Mouse (Mus musculus): ENCODE results near the gene Bcl3. TPM values are rescaled to one million over a fixed set of nuclear protein-coding genes. Genes with fewer than 3 reads are reported as not detected.

Gene Bcl3
- total and polyA plus RNA-seq, 3 experiments = 3.2 to 25.2 (median 15.8) TPM

DNA sequence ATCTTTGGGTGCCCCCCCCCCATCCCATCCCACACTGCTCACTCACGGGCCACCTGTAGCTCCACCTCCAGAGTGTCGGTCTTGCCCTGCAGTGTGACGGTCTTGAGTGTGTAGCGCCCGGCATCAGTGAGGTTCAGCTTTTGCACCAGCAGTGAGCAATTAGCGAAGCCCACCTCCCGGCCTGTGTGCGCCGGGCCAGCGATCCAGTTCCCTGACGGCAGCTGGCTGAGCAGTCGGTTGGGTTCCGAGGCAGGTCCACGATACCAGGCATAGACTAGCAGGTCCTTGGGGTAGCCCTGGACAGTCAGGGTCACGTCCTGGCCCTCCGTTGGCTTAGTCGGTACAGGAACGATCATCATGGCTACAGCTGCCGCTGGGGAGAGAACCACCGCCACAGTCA, 31.0 kb upstream of the Bcl3 start:
- no peak overlapping the region for H3K9ac ChIP-seq (ENCODE audit: insufficient read depth, low read depth)
- no peaks in the 10 kb centered on the region for H3K27me3 ChIP-seq (replicated peaks)
- peaks cover 15 to 16% of the 10 kb centered on the region in 2 experiments for H3K4me1 ChIP-seq (ENCODE audit: control insufficient read depth in 1 of 2, insufficient read depth in 2 of 2)
- dilution Hi-C loops (cut with MboI; ENCODE audit: extremely low pct_ligation_motif_present, extremely low pct_unique_long_range_greater_than_20kb, low sequenced_read_pairs) (no loop called here), in situ Hi-C loops (cut with MboI; ENCODE audit: low pct_ligation_motif_present, low pct_unique_long_range_greater_than_20kb, low sequenced_read_pairs) (loop anchor here (25.0 kb wide), 1 partner anchor 441 kb away; the partner anchor contains the start of genes Ckm and Klc3)
- peaks cover 2 to 51% of the 10 kb centered on the region in 2 experiments for H3K36me3 ChIP-seq (replicated peaks in 1 of 2; ENCODE audit: control insufficient read depth in 1 of 2, insufficient read depth in 1 of 2, low read length in 1 of 2)
- H3K27ac ChIP-seq (ENCODE audit: insufficient read depth, low read depth) = no peak overlapping the region
- TF ChIP-seq CHD1 (IDR thresholded peaks at IDR 0.05; ENCODE audit: low read depth, low read length) (no peak), MAX (IDR thresholded peaks at IDR 0.05; ENCODE audit: low read length) (no peak), MAFK (IDR thresholded peaks at IDR 0.05; ENCODE audit: insufficient replicate concordance, low read length) (no peak), ZMIZ1 (IDR thresholded peaks at IDR 0.05; ENCODE audit: low read depth, low read length) (no peak), BHLHE40 (IDR thresholded peaks at IDR 0.05; ENCODE audit: low read depth, low read length) (no peak)
- H3K9me3 ChIP-seq (replicated peaks; ENCODE audit: low read length) = no peaks in the 10 kb centered on the region
- no peak overlapping the region for H3K4me2 ChIP-seq (ENCODE audit: insufficient read depth, low read depth, poor library complexity, severe bottlenecking)
- H3K4me3 ChIP-seq (replicated peaks in 1 of 3; ENCODE audit: low read depth in 2 of 3, low read length in 2 of 3, poor library complexity in 1 of 3) = no peak overlapping the region
- no peak for DNase-seq (ENCODE audit: extremely low read depth)
- H3K79me2 ChIP-seq (replicated peaks; ENCODE audit: control insufficient read depth, extremely low read depth, insufficient read depth, poor library complexity, severe bottlenecking) = no peaks in the 10 kb centered on the region

DNA sequence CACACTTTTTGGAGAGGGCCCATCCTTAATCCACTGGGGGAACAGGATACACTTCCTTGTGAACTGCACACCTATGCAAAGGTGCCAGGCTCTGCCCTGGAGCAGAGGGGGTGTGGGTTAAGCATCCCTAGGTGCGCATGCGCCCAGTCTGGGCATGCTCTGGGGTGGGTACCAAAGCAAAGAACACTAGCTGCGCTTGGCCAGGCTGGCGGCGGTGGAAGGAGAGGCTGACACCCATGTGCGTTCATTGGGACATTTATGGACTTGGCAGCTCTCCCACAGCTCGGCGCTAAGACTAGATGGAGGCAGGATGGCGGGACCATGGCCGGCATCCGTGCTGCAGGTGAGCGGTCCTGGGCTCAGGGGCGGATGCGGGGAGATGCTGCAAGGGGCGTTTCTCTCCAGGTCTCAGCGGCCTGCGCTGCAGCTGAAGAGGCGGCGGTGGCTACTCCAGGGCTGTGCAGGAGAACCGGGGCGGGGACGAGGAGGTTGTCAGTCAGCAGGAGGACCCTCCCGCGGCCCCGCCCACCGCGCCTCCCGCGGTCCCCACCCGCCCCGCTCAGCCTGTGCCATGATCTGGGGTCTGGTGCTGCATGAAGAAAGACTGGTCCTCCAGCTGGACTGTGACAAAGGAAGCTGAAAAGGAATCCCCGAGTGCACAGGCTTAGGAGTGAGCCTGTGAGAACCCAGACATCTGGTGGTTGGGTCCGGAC, 29.4 kb upstream of the Bcl3 start, which contains the start of gene Gm19345:
Gene Gm19345, plus strand, starts transcription at position 146 of the 713 bp plus-strand sequence.
- Histone ChIP-seq H3K27me3 (replicated peaks) (no peaks in the 10 kb centered on the region), H3K4me2 (ENCODE audit: insufficient read depth, low read depth, poor library complexity, severe bottlenecking) (no peak within 1 kb of the TSS), H3K4me3 (replicated peaks in 1 of 3; ENCODE audit: low read depth in 2 of 3, low read length in 2 of 3, poor library complexity in 1 of 3) (no peak within 1 kb of the TSS), H3K9me3 (replicated peaks; ENCODE audit: low read length) (no peaks in the 10 kb centered on the region), H3K4me1 (ENCODE audit: control insufficient read depth in 1 of 2, insufficient read depth in 2 of 2) (peaks cover 15 to 19% of the 10 kb centered on the region in 2 experiments), H3K36me3 (replicated peaks in 1 of 2; ENCODE audit: control insufficient read depth in 1 of 2, insufficient read depth in 1 of 2, low read length in 1 of 2) (peaks cover 0 to 38% of the 10 kb centered on the region in 2 experiments), H3K27ac (ENCODE audit: insufficient read depth, low read depth) (no peak within 1 kb of the TSS), H3K9ac (ENCODE audit: insufficient read depth, low read depth) (no peak within 1 kb of the TSS), H3K79me2 (replicated peaks; ENCODE audit: control insufficient read depth, extremely low read depth, insufficient read depth, poor library complexity, severe bottlenecking) (no peaks in the 10 kb centered on the region)
- dilution Hi-C loops (cut with MboI; ENCODE audit: extremely low pct_ligation_motif_present, extremely low pct_unique_long_range_greater_than_20kb, low sequenced_read_pairs) = no loop called here
- DNase-seq (ENCODE audit: extremely low read depth) = no peak
- TF ChIP-seq ETS1 (conservative IDR thresholded peaks at IDR 0.05; ENCODE audit: low read depth, low read length) (no peak), MEF2A (IDR thresholded peaks at IDR 0.05; ENCODE audit: borderline replicate concordance, low read depth, low read length) (no peak), ZC3H11A (IDR thresholded peaks at IDR 0.05; ENCODE audit: low read depth, low read length) (no peak), NELFE (IDR thresholded peaks at IDR 0.05; ENCODE audit: low read depth, low read length) (no peak), JUND (conservative IDR thresholded peaks at IDR 0.05; ENCODE audit: low read depth, low read length) (no peak), ZMIZ1 (IDR thresholded peaks at IDR 0.05; ENCODE audit: low read depth, low read length) (no peak)
- in situ Hi-C loops (cut with MboI; ENCODE audit: low pct_ligation_motif_present, low pct_unique_long_range_greater_than_20kb, low sequenced_read_pairs) = loop anchor here (25.0 kb wide), 1 partner anchor 440 kb away; the partner anchor contains the start of genes Ckm and Klc3

Measured in CH12.LX (cell line).